Mouse (Mus musculus) urinary bladder, postnatal 25 days (tissue): ENCODE data around the gene Haus4.

Experiments used
- DNase-seq: peaks from one replicate; pipeline ENCODE4 v3.0.0; 2022; ENCODE audit warnings: low spot score

Gene Haus4

DNA sequence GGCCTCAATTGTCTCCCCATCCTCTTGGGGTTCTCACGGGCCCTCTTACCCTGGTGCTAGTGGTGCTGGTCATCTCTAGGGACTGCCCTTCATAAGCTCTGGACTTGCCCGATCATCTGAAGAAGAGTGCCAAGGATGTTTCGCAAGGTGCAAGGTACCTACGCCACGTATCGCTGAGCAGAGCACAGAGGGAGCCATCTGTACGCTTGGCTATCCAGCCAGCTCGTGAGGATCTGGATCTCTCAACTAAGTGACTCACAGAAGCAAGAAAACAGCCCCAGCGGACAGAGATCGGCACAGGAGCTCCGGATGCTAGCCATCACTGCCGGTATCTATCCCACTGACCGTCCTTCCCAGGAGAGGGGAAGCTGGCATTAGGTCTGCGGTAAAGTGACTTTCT is 57.7 kb downstream of the Haus4 start:
- no peak for DNase-seq

DNA sequence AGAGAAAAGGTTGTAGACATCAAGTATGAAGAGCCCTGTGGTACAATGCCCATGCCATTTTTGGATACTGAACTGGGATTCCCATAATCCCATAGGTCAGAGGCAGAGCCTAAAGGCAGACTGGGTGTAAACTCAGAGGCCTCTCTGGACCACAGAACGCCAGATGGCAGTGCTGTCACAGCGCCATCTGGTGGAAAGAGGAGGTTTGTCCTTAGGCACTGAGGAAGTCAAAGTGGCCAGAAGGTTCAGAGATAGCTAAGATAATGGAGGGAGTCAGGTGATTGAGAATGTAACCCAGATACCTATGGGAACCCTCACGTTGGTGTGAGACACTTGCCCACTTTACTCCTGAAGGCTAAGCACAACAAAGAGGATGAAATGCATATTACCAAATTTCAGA is 60.2 kb downstream of the Haus4 start:
- DNase-seq = peak; percentile 57

DNA sequence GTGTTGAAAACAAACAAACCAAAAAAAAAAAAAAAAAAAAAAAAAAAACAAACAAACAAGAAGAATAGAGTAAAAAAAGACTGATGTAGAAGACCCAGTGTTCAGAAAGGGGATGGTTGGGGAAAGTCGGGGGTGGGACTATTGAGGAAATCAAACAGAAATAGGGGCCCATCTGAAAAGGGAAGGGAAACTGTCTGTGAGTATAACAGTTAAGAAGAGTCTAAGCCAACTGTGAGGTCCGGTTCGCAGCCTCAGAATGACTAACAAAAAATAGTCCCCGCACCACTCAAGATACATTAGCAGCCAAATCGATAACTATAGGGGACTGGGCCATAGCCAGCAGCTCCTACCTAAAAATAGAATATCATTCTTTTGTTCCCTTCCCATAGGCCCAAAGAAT is 61.2 kb downstream of the Haus4 start:
- DNase-seq = no peak

- no peak for DNase-seq
These were observed 61.9 kb downstream of the Haus4 start for GRCm38 (mm10) chr14:54492345-54493131.
